Mouse (Mus musculus) cerebellum, postnatal 4 days (tissue): Measurements from ENCODE around the gene Sgcd.

Experiments
- DNase-seq, 2 experiments: peaks; one replicate each; pipeline ENCODE4 v3.0.0; 2022; ENCODE audit warnings: low spot score in 2 of 2, mixed read lengths in 1 of 2

The Sgcd gene

GRCm38 (mm10) chr11:47015683-47016082 lies 973.1 kb downstream of the Sgcd start:
- no peak for DNase-seq

DNA sequence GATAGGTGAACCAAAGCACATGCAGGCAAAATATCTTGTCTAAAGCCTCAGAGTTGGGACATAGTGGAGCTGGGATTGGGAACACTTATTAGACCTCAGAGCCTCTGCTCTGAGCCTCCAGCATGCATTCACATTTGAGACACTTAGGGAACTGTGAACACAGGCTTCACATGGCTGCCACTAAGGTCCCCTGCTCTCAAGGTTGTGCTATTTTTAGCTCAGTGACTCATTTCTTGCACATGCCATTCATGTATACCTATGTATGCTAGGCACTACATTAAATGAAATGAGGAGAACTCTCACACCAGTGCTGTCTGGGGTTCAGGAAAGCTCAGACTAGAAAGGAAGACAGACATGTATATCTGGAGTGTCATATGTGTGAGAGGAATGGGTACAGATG lies 974.5 kb downstream of the Sgcd start:
- DNase-seq, result no peak

GRCm38 (mm10) chr11:47010166-47010565 lies 978.6 kb downstream of the Sgcd start:
- no peak for DNase-seq

DNA sequence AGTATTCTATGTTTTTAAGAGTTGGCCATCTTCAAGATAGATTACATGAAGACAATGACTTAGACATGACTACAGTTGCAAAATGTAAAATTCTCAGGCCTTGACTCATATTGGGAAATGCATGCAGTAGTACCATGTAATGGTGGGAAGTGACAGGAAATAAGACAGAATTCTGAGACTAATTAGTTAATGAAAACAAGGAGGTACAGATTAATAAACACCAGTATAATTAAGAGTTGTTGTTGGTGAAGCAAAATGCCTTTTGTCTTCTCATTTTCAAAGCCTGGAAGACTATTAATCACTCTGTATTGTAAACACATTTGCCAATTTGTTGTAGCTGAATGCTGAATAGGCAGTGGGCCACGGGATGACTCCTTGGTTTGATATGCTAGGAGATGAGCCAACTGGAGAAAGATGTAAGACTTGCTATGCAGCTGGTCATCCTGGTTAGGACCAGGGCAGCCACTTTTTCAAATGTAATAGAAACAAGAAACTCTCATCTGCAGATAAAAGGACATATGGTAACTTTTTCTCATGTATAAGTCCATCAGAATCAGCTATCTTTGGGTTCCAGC lies 983.4 kb downstream of the Sgcd start:
- no peak for DNase-seq

DNA sequence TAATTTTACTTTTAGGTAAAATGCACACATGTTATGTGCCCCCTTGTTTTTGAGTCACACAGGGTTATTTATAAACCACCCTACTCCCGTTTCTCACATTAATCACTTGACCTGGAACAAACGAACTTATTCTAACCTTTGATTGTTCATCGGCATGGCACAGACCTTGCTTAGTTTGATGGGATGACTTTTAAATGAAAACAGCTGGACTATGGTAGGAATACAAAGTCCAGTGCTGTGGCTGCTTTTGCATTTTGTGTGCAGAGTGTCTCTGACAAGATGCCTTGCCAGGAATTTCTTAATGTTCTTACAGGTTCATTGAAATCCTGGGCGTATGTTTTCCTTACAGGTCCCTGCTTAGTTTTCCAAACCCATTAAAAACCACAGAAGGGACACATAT lies 1049.5 kb downstream of the Sgcd start:
- no peak for DNase-seq

DNA sequence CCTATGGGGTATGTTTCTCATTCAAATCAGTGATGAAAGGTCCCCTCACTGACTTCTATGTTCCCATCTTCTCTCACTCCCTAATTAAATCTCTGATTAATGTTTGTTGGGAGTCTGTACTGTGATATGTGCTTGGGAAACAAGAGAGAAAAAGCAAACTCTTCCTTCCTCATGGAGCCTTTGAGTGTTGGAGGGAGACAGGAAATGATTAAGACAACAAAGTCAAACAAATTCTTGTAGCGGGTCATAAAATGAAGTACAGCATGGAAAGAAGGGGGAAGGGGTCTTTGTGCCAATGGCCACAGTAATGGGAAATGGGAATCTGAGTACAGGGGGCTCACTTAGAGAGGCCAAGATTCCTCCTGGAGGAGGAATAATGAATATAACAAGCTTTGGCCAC lies 1063.8 kb downstream of the Sgcd start:
- DNase-seq, result no peak

DNA sequence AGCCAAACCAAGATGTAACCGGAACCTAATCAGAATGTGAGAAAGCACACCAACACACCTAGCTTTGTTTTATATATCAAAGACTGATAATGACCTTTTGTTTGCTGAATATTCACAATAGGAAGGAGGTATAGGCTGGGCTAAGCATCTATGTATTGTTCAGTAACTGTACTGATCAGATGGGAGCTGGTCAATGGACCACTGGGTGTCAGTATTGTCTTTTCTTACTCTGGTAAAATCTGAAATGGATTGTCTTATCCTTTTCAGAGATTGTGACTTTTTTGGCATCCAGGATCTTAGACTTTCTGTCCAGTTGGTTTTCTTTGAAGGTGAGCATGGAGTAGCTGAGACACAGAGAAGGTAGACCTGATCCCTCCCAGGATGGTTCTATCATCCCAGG lies 1068.5 kb downstream of the Sgcd start:
- DNase-seq, result no peak

- DNase-seq, result no peak
Observed at GRCm38 (mm10) chr11:46912656-46913237, 1076.0 kb downstream of the Sgcd start.

- DNase-seq, result no peak
Observed at GRCm38 (mm10) chr11:46904281-46904680, 1084.5 kb downstream of the Sgcd start.

DNA sequence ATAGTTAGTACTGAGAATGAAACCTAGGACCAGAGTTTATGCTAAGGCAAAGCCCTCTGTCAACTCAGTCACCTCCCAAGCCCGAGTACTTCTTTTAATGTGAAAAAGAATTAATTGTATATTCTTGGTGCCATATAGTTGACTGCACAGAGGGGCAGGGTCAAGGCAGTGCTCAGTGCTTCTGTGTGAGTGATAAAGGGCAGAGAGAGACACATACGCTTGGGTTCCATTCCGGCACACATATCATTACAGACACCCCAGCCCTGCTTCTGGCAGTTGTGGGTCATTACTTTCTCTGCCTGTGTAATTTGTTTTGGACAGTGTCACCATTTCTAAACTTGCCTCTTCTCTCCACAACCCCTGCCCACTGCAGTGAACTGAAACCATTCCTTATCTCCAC lies 1099.7 kb downstream of the Sgcd start:
- DNase-seq, result no peak

DNA sequence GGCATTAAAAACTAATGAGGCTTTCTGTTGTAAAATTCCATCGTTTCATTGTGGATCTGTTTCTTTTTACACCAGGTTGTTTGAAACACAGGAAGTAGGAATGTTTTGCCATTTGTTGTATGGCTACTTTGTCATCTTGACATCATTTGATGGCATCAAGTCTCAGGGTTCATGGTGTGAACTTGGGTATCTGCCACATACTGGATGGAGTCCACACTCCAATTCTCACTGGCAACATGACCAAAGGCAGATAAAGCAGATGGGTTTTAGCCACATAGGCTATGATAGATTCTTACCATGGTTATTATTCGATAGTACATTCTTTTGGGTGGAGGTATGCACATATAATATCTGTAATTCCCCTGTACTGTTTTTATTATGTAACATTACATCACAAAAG lies 1106.3 kb downstream of the Sgcd start:
- DNase-seq, result no peak

DNA sequence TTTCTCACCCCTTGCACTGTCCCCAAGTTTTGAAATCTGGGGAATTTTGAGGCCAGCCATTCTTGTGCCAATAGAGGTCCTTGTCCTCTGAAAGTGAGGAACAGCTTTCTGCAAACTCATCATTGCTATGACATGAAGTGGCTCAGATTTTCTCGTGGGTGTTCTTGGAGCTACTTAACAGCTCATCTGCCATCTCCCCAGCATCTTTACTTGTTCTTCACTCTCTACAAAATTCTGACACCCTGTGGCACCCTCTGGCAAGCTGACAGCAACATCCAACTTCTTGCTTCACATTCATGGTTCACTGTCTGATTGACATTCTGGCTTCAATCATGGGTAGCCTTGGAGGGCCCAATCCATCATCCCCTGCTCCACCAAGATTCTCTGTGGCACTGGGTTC lies 1113.0 kb downstream of the Sgcd start:
- DNase-seq, result no peak

DNA sequence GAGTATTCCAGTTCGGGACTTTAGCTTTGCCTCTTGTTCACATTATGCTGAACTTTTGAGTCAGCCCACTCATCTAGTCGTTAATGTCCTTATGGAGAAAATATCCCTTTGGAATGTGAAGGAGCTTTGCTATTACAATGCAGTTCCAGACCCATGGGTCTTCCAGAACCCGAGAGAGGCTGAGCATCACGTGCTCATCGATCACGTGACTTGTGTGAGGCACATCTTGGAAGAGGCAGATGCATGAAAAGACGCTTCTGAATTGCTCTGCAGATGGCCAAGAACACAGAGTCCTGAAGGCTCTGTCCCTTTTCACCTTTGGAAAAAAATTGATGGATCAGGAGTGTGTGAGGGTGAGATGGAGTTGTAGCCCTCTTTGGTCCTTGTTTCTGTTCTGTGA lies 1120.2 kb downstream of the Sgcd start:
- no peak for DNase-seq

- peak in 1 of 2 experiments; percentile 35 for DNase-seq
Observed at GRCm38 (mm10) chr11:46864809-46865208, 1124.0 kb downstream of the Sgcd start.

DNA sequence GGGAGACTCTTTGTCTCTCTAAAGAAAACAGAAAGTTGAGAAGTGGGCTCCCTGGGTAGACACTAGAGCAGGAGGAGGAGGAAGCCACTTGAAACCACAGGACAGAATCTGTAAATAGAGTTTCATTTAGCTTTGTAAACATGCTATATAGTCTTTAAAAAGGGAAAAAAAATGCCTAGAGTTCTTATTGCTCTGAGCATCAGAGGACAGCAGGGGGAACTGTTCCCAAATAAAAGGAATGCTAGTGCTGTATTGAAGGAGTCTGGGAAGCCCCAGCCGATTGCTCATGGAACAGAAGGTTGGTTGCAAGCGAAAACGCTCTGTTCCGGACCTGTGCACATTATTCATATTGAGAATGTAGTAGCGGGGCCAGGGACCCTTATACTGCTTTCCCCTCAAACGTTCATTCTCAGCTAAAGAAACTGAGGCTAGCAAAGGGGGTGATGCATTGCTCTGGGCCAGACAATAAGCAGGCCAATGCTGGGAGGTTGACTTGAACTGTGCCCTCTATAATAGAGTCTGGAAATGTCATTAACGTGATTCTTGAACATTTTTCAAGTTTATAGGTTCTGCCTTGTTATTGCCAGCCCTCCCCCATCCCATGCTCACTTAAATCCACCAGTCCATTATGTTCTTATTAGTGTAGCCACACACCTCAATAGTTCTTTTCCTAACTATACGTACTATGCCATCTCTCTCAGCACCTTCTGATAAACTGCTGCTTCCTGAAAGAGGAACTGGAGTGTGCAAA lies 1140.4 kb downstream of the Sgcd start:
- no peak for DNase-seq

GRCm38 (mm10) chr11:46847827-46848220 lies 1140.9 kb downstream of the Sgcd start:
- DNase-seq, result no peak

DNA sequence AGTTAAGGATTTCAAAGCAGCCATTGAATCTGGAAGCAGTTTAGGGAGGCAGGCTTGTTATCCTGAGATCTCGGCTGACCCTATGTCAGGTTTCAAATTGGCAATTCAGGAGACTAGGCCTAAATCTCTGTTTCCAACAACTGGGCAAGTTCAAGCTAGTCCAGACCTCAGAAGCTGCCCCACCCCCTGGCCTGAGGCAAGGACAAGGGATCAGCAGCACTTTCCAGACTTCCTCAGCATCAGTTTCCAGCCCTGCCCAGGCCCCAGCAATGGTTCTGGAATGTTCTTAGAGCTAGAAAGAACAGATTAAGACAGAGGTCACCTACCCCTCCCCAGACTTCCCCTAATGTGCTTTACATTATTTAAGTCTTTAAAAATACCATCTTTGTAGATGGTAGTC lies 1142.1 kb downstream of the Sgcd start:
- no peak for DNase-seq
